Mouse (Mus musculus): ENCODE data around the gene Slc29a1.
"Not testable (repeated sequence)": the region's sequence is repeated elsewhere in the genome, so short reads cannot be mapped to it uniquely, and the experiment has no call there.

The Slc29a1 gene

GRCm38 (mm10) chr17:45599446-45600242 lies at the start of gene Slc29a1:
Gene Slc29a1, minus strand, starts transcription at chr17:45599606.
- DNase-seq (ENCODE audit: low spot score): no peak

- no peak for DNase-seq (ENCODE audit: low spot score)
These were observed 44.8 kb upstream of the Slc29a1 start for GRCm38 (mm10) chr17:45644185-45644584.

- no peak for DNase-seq (ENCODE audit: low spot score)
These were observed 43.3 kb upstream of the Slc29a1 start for GRCm38 (mm10) chr17:45642701-45643100.

GRCm38 (mm10) chr17:45641981-45642380 lies 42.6 kb upstream of the Slc29a1 start:
- DNase-seq (ENCODE audit: low spot score): no peak

DNA sequence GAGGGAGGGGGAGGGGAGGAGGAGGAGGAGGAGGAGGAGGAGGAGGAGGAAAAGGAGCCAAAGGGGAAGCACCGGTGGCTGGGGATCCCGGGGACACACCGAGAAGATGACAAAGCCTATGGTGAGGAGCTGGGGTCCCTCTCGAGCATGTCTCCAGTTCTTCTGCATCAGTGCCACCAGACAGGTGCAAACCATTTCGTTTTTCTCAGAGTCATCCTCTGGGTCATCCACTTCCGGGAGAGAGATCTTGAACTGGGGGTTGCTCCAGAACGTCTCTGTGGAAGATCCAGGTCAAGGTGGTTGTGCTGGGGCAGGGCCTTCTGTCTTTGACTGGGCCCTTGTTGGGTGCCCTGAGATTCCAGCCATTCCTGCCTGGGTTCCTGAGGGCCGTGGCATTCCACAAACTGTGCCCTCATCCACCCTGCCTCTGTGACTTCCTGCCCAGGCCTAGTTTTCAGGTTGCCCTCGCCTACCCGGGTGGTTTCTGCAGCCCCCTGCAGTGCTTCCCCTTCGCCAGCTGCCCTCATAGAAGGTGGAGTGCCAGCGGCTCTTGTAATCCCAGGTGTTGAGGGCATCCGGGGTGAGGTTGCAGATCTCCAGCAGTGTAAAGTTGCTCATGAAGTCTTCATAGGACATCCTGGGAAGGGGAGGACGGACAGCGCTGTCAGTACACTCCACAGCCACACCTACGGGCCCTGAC lies 39.3 kb upstream of the Slc29a1 start:
- DNase-seq (ENCODE audit: low spot score): no peak

- no peak for DNase-seq (ENCODE audit: low spot score)
These were observed 34.6 kb upstream of the Slc29a1 start for GRCm38 (mm10) chr17:45634033-45634432.

GRCm38 (mm10) chr17:45631940-45632339 lies 32.5 kb upstream of the Slc29a1 start:
- DNase-seq (ENCODE audit: low spot score): no peak

DNA sequence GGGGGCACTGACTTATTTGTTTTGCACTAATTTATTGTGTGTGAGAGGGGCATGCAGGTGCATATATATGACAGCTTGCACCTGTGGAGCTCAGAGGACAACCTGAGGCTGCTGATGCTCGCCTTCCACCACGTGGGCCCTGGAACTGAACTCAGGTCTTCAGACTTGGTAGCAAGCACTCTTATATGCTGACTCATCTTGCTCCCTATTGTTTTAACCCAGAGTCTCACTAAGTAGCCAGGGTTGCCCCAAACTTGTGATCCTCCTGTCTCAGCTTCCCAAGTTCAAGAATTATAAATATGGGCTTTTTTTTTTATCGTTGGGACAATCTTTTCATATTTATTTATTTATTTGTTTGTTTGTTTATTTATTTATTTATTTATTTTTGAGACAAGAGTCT lies 31.6 kb upstream of the Slc29a1 start:
- DNase-seq (ENCODE audit: low spot score): no peak

DNA sequence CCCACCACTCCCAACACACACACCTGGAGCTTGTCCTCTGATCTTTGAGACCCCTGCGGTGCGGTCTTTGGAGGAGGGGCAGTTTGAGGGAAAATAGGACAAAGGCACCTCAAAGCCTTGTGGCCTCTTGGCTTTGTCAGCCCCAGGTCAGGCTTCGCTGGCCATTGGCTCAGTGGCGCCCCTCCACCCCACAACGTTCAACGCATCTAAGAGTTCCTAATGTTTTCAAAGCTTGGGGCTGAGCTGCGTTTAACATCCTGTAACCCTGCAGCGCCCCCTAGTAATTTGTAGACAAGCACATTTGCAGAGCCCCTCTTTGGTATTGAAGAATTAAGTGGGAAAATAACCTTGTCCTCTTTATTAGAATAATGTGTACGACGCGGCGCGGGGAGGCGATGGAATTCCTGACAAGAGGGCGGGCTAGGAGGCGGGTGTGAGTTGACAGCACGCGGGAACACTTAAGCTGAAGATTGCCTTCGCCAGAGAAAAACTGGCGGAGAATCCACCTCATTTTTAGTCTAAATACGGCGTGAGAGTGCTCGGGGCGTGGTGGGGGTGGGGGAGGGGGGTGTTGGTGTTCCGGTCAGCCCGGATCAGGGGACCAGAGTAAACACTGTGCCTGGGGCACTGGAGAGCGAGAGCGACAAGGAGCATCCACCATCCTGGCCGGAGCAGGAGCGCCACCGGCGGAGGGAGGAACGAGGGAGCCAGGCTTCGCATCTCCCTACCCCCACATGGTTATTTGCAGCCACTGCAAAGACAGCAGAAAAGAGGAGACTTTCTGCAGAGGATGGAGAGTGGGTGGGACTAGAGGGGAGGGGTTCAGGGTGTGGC lies 30.7 kb upstream of the Slc29a1 start:
- peak; percentile 41 for DNase-seq (ENCODE audit: low spot score)

- no peak for DNase-seq (ENCODE audit: low spot score)
These were observed 29.8 kb upstream of the Slc29a1 start for GRCm38 (mm10) chr17:45628885-45629855.

GRCm38 (mm10) chr17:45628160-45628559 lies 28.8 kb upstream of the Slc29a1 start:
- no peak for DNase-seq (ENCODE audit: low spot score)

- DNase-seq (ENCODE audit: low spot score): no peak
These were observed 27.2 kb upstream of the Slc29a1 start for GRCm38 (mm10) chr17:45626577-45627134.

GRCm38 (mm10) chr17:45623425-45623824 lies 24.0 kb upstream of the Slc29a1 start:
- not testable (repeated sequence) for DNase-seq (ENCODE audit: low spot score)

- no peak for DNase-seq (ENCODE audit: low spot score)
These were observed 20.2 kb upstream of the Slc29a1 start for GRCm38 (mm10) chr17:45619386-45620256.

DNA sequence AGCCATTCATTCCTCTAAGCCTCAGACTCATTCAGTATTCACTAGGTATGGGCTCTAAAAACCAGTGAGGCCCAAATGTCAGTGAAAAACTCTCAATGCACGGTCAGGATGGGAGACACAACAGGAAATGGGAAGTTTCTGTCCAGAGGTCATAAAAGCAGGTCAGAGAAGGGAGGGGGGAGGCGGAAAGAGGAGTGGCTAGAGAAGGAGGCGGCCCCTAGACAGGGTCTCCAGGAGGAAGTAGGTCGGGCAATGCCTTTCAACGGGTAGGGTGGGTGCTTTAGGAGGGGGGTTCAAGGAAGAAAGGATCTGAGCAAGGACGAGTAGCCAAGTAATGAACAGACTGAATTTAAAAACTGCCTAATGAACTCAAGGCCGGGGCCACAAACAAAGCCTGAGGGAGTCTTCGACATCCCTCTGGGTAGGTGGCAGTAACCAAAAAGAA lies 19.6 kb upstream of the Slc29a1 start:
- DNase-seq (ENCODE audit: low spot score): no peak

- no peak for DNase-seq (ENCODE audit: low spot score)
These were observed 18.2 kb upstream of the Slc29a1 start for GRCm38 (mm10) chr17:45617655-45618054.

DNA sequence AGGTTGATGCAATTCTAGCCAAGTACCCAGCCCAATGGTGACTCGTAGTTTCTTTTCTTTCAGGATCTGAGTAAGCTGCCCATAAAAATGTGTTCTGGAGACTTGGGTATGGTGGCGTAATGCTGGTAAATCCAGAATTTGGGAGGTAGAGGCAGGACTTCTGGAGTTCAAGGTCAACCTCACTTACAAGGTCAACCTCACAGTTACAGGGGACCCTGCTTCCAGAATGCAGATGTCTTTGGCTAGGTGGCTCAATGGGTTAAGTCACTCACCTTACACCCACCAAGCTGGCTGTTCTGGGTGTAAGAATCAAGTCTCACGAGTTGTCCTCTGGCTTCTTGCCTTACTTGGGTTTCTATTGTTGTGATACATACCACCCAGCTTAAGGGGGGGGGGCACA lies 17.3 kb upstream of the Slc29a1 start:
- no peak for DNase-seq (ENCODE audit: low spot score)

DNA sequence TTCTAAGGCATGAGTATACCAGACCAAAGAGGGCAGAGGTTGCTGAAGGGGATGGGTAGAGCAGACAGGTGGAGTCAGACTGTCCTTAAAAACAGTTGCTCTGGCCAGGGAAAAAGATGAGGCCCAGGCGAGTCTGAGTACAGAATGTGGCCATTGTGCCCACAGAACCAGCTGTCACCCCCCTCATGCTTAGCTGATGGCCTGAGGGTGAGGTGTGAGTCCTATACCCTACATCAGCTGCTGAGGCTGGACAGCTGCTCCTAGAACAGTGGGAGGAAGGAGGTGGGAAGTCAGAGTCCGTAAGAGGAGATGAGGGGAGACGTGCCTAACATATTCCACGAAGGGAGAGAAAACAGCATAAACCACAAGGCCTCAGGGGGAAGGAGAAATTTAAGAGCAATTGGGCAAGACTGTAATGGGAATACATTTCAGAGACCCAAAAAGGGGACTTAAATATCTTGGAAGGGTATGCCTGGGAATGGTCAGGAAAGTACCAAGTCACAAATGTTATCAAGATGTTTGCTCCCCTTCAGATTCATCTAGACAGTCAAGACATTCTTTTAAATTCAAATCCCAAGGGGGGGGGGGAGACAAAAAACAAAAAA lies 16.7 kb upstream of the Slc29a1 start:
- DNase-seq (ENCODE audit: low spot score): no peak

DNA sequence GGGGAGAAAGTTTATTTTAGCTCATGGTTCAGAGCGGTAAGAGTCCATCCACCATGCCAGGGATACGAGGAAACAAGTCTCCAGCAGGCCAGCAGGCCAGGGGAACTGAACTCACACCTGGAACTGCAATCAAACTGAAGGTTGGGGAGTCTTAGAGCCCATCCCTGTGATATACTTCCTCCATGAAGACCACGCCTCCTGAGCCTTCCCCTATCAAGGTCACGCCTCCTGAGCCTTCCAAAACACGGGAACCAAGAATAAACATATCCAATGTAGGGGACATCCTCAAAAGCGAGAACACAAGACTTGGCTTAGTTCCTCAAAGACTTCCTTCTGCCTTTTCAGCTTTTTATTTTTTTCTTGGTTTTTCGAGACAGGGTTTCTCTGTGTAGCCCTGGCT lies 13.5 kb upstream of the Slc29a1 start:
- no peak for DNase-seq (ENCODE audit: low spot score)

GRCm38 (mm10) chr17:45612008-45612407 lies 12.6 kb upstream of the Slc29a1 start:
- DNase-seq (ENCODE audit: low spot score): no peak

Measured in urinary bladder, postnatal 10 days (tissue).